Mouse (Mus musculus) G1E (cell line): ENCODE data around the gene Tbc1d30. TPM values are rescaled to one million over a fixed set of nuclear protein-coding genes. Genes with fewer than 3 reads are reported as not detected.

Experiments used
- ATAC-seq: 2 replicates; pipeline ENCODE4 v1.8.0; 2016; ENCODE audit warnings: mild to moderate bottlenecking; ENCODE audit not compliant: insufficient number of reproducible peaks, poor library complexity, low FRiP score, severe bottlenecking; ENCODE audit errors: extremely low read depth
- DNase-seq: peaks from one replicate; pipeline ENCODE4 v3.0.0; 2012; ENCODE audit warnings: low spot score
- H3K27me3 ChIP-seq: 2 replicates; pipeline ENCODE4 v1.6.1; 2012; ENCODE audit warnings: mild to moderate bottlenecking, low read length, inconsistent platforms; ENCODE audit not compliant: insufficient read depth
- H3K36me3 ChIP-seq: replicated peaks from 2 replicates; pipeline ENCODE3; 2012; ENCODE audit warnings: mild to moderate bottlenecking, inconsistent platforms
- H3K4me1 ChIP-seq: 2 replicates; pipeline ENCODE4 v1.6.1; 2012; ENCODE audit warnings: low read depth, low read length, inconsistent platforms, mixed read lengths; ENCODE audit not compliant: insufficient read depth
- H3K4me3 ChIP-seq: 2 replicates; pipeline ENCODE4 v1.5.1; 2012; ENCODE audit warnings: low read depth, mild to moderate bottlenecking, inconsistent platforms, low read length, moderate library complexity, mixed read lengths
- H3K9me3 ChIP-seq: replicated peaks from 2 replicates; pipeline ENCODE4 v1.6.1; 2012; ENCODE audit warnings: inconsistent platforms
- CTCF ChIP-seq: IDR thresholded peaks from 2 replicates; pipeline ENCODE4 v1.5.1; 2012; ENCODE audit warnings: low read depth, low read length, inconsistent platforms, mixed read lengths
- GATA1 ChIP-seq: IDR thresholded peaks from 2 replicates; pipeline ENCODE4 v1.6.1; 2012; ENCODE audit warnings: borderline replicate concordance, low read length, inconsistent platforms, mixed read lengths
- GATA2 ChIP-seq: IDR thresholded peaks from 2 replicates; pipeline ENCODE4 v1.6.1; 2012; ENCODE audit warnings: low read depth, low read length, inconsistent platforms, borderline replicate concordance
- POLR2AphosphoS5 ChIP-seq: IDR thresholded peaks from 2 replicates; pipeline ENCODE4 v1.6.1; 2012; ENCODE audit warnings: low read depth, low read length, inconsistent platforms; ENCODE audit not compliant: insufficient replicate concordance
- TAL1 ChIP-seq: conservative IDR thresholded peaks from 2 replicates; pipeline ENCODE4 v1.6.1; 2012; ENCODE audit warnings: low read depth, low read length, inconsistent platforms, mixed read lengths
- polyA plus RNA-seq: library from polyadenylated mRNA; stranded (reverse); fragments of >175 nt; gene quantifications from 2 replicates; pipeline ENCODE4 v1.2.3, GENCODE M21; 2012
- total RNA-seq, 2 experiments: library from RNA; stranded (forward) in 1 of 2; stranded (reverse) in 1 of 2; fragments of 200-1000 nt in 1 of 2; fragments of >200 nt in 1 of 2; fragmentation: Nextera tagmentation in 1 of 2; gene quantifications; 2 replicates each; pipeline ENCODE4 v1.2.3; 2014 to 2017

Tbc1d30 gene
- total and polyA plus RNA-seq, 3 experiments = under 0.01 TPM; not detected in 2

- H3K4me1 ChIP-seq = no peaks in the 10 kb centered on the region
- no peak overlapping the region for H3K4me3 ChIP-seq
- DNase-seq = no peak
- no peak for ATAC-seq
- H3K9me3 ChIP-seq = peaks cover 65% of the 10 kb centered on the region
- TF ChIP-seq GATA1 (no peak), POLR2AphosphoS5 (no peak), TAL1 (no peak), CTCF (no peak), GATA2 (no peak)
- no peaks in the 10 kb centered on the region for H3K36me3 ChIP-seq
- H3K27me3 ChIP-seq = no peaks in the 10 kb centered on the region
These were observed 60.4 kb downstream of the Tbc1d30 start for GRCm38 (mm10) chr10:121290682-121291078.

GRCm38 (mm10) chr10:121289970-121290681 is 61.0 kb downstream of the Tbc1d30 start:
- TF ChIP-seq GATA2 (no peak), CTCF (no peak), GATA1 (no peak), TAL1 (no peak)
- Histone ChIP-seq H3K9me3 (peaks cover 68% of the 10 kb centered on the region), H3K4me3 (no peak overlapping the region), H3K36me3 (no peaks in the 10 kb centered on the region), H3K4me1 (no peaks in the 10 kb centered on the region), H3K27me3 (no peaks in the 10 kb centered on the region)
- DNase-seq = no peak
- ATAC-seq = no peak

- Histone ChIP-seq H3K4me1 (no peaks in the 10 kb centered on the region), H3K36me3 (no peaks in the 10 kb centered on the region), H3K27me3 (no peaks in the 10 kb centered on the region), H3K4me3 (no peak overlapping the region), H3K9me3 (peaks cover 59% of the 10 kb centered on the region)
- no peak for DNase-seq
- ATAC-seq = no peak
- no peak for TF ChIP-seq GATA2
- TF ChIP-seq CTCF = no peak
- TF ChIP-seq TAL1 = no peak
- TF ChIP-seq GATA1 = no peak
- no peak for TF ChIP-seq POLR2AphosphoS5
These were observed 68.2 kb downstream of the Tbc1d30 start for GRCm38 (mm10) chr10:121282926-121283325.

- H3K27me3 ChIP-seq = no peaks in the 10 kb centered on the region
- DNase-seq = no peak
These were observed 68.6 kb downstream of the Tbc1d30 start for GRCm38 (mm10) chr10:121282436-121282835.

GRCm38 (mm10) chr10:121280943-121281342 is 70.1 kb downstream of the Tbc1d30 start:
- no peaks in the 10 kb centered on the region for H3K4me1 ChIP-seq
- ATAC-seq = no peak
- peaks cover 54% of the 10 kb centered on the region for H3K9me3 ChIP-seq
- no peaks in the 10 kb centered on the region for H3K36me3 ChIP-seq
- TF ChIP-seq POLR2AphosphoS5 (no peak), GATA1 (no peak), CTCF (no peak), TAL1 (no peak), GATA2 (no peak)
- H3K27me3 ChIP-seq = no peaks in the 10 kb centered on the region
- DNase-seq = no peak
- no peak overlapping the region for H3K4me3 ChIP-seq

More at GRCm38 (mm10) chr10:121282436-121282835, 68.6 kb downstream of the Tbc1d30 start:
- ATAC-seq = no peak
- no peak overlapping the region for H3K4me3 ChIP-seq
- no peak for TF ChIP-seq TAL1
- no peak for TF ChIP-seq GATA1
- TF ChIP-seq CTCF = no peak
- TF ChIP-seq GATA2 = no peak
- TF ChIP-seq POLR2AphosphoS5 = no peak
- H3K4me1 ChIP-seq = no peaks in the 10 kb centered on the region
- H3K9me3 ChIP-seq = peaks cover 58% of the 10 kb centered on the region
- H3K36me3 ChIP-seq = no peaks in the 10 kb centered on the region

- ATAC-seq = no peak
- DNase-seq = no peak
- no peaks in the 10 kb centered on the region for H3K4me1 ChIP-seq
- H3K27me3 ChIP-seq = no peaks in the 10 kb centered on the region
- H3K4me3 ChIP-seq = no peak overlapping the region
- H3K9me3 ChIP-seq = peaks cover 49% of the 10 kb centered on the region
- no peak for TF ChIP-seq GATA2
- TF ChIP-seq GATA1 = no peak
- TF ChIP-seq TAL1 = no peak
- no peak for TF ChIP-seq CTCF
- TF ChIP-seq POLR2AphosphoS5 = no peak
- no peaks in the 10 kb centered on the region for H3K36me3 ChIP-seq
These were observed 74.0 kb downstream of the Tbc1d30 start for GRCm38 (mm10) chr10:121277022-121277471.

GRCm38 (mm10) chr10:121274964-121275363 is 76.1 kb downstream of the Tbc1d30 start:
- no peaks in the 10 kb centered on the region for H3K36me3 ChIP-seq
- no peak for ATAC-seq
- H3K4me1 ChIP-seq = no peaks in the 10 kb centered on the region
- DNase-seq = no peak
- TF ChIP-seq POLR2AphosphoS5 (no peak), CTCF (no peak), GATA2 (no peak), TAL1 (no peak), GATA1 (no peak)
- peaks cover 47% of the 10 kb centered on the region for H3K9me3 ChIP-seq
- H3K4me3 ChIP-seq = no peak overlapping the region
- no peaks in the 10 kb centered on the region for H3K27me3 ChIP-seq
